Mouse (Mus musculus): ENCODE measurements around the gene Myt1. TPM values are rescaled to one million over a fixed set of nuclear protein-coding genes. Genes with fewer than 3 reads are reported as not detected.

Gene Myt1
- polyA plus RNA-seq (2011; ENCODE audit: insufficient read length, low read depth, missing spikeins), result not detected in 2 replicates

DNA sequence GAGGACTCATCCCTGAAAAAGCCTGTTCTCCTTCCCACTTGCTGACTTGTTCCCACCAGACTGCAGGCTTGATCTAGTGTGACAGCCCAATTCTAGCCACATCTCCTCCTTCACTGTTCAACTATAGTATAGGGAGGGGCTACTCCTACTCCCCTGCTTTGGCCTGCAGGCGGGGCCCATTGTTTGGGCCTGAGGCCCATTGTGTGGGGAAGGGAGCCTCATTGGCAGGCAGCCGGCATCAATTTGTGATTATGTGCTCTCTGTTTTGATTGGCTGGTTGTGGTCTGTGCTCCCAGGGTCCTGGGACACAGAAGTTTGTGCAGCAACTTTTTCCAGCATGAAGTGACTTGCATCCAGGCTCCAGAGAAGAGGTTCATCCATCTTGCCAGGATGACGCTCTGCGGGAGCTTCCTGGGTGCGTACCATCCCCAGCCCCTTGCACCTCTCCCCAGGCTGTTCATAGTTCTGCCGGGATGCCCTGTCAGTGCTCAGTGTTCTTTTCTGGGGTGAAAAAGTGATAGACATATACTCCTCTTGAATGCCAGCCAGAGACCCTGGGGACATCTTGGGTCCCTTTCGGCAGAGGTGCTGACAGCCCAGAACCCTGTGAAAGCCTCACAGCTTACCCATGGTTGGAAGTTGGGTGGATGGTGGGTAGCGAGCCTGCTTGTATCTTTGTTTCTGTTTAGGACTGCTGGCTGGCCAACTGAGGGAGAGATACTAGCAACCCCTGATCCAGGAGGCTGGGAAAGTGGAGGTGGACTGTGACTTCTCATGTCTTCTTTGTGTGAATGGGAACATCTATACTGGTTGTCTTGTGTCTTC is at the start of gene Myt1:
TSS of gene Myt1 (plus strand) at position 327 of the 825 bp plus-strand sequence.
- Histone ChIP-seq H3K27ac (ENCODE audit: insufficient read depth, low read length) (no peak within 1 kb of the TSS), H3K4me1 (ENCODE audit: control insufficient read depth, insufficient read depth, low read length) (no peaks in the 10 kb centered on the region), H3K4me3 (ENCODE audit: insufficient read depth, low read length) (no peak within 1 kb of the TSS)
- no peak for TF ChIP-seq POLR2A (IDR thresholded peaks at IDR 0.05; ENCODE audit: low read depth, low read length)
- TF ChIP-seq CTCF (IDR thresholded peaks at IDR 0.05; ENCODE audit: borderline replicate concordance, insufficient read depth, low read length), result no peak

DNA sequence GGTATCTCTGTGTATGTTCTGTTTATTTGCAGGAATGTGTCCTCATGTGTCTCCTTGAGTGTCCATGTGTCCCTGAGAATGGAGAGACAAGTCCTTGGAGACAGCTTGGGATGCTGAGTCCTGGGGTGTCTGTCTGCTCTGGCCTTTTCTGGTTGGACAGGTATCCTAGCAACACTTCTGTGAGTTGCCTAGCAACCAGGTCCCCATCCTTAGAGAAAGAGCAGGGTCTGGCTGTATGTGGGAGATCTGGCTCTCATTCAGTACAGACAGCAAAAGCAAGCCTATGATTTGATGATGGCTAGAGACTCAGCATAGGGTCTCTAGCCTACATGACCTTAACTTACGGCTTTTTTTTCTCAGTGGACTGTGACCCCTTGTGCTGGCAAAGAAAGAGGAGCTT is 49.4 kb upstream of the Myt1 start:
- H3K4me1 ChIP-seq (ENCODE audit: control insufficient read depth, insufficient read depth, low read length), result no peaks in the 10 kb centered on the region
- TF ChIP-seq POLR2A (IDR thresholded peaks at IDR 0.05; ENCODE audit: low read depth, low read length) (no peak), CTCF (IDR thresholded peaks at IDR 0.05; ENCODE audit: borderline replicate concordance, insufficient read depth, low read length) (no peak)
- no peak overlapping the region for H3K4me3 ChIP-seq (ENCODE audit: insufficient read depth, low read length)
- H3K27ac ChIP-seq (ENCODE audit: insufficient read depth, low read length), result no peak overlapping the region

GRCm38 (mm10) chr2:181714903-181715326 is 48.2 kb upstream of the Myt1 start, which contains the start of gene Oprl1:
TSS of gene Oprl1 (plus strand) at chr2:181715016.
- no peaks in the 10 kb centered on the region for H3K4me1 ChIP-seq (ENCODE audit: control insufficient read depth, insufficient read depth, low read length)
- TF ChIP-seq POLR2A (IDR thresholded peaks at IDR 0.05; ENCODE audit: low read depth, low read length), result no peak
- TF ChIP-seq CTCF (IDR thresholded peaks at IDR 0.05; ENCODE audit: borderline replicate concordance, insufficient read depth, low read length), result no peak
- no peak within 1 kb of the TSS for H3K27ac ChIP-seq (ENCODE audit: insufficient read depth, low read length)
- no peak within 1 kb of the TSS for H3K4me3 ChIP-seq (ENCODE audit: insufficient read depth, low read length)

DNA sequence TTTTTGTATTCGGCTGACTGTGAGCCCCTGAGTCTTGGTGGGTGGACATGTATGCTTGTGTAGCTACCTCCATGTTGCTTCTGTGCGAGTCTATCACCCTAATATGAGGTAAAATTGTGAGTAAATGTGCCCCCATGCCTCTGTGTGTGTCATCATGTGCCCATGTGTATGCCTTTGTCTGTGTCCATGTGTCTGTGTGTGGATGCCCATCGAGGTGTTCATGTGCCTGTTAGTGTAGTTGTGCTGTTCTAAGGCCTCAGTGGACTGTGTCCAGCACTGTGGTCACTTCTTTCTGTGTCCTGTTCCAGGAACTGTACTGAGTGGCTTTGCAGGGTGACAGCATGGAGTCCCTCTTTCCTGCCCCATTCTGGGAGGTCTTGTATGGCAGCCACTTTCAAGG is 47.8 kb upstream of the Myt1 start:
- Histone ChIP-seq H3K4me1 (ENCODE audit: control insufficient read depth, insufficient read depth, low read length) (no peaks in the 10 kb centered on the region), H3K4me3 (ENCODE audit: insufficient read depth, low read length) (no peak overlapping the region), H3K27ac (ENCODE audit: insufficient read depth, low read length) (no peak overlapping the region)
- TF ChIP-seq CTCF (IDR thresholded peaks at IDR 0.05; ENCODE audit: borderline replicate concordance, insufficient read depth, low read length), result no peak
- TF ChIP-seq POLR2A (IDR thresholded peaks at IDR 0.05; ENCODE audit: low read depth, low read length), result no peak

- no peaks in the 10 kb centered on the region for H3K4me1 ChIP-seq (ENCODE audit: control insufficient read depth, insufficient read depth, low read length)
- TF ChIP-seq POLR2A (IDR thresholded peaks at IDR 0.05; ENCODE audit: low read depth, low read length), result no peak
- TF ChIP-seq CTCF (IDR thresholded peaks at IDR 0.05; ENCODE audit: borderline replicate concordance, insufficient read depth, low read length), result no peak
- no peak overlapping the region for H3K4me3 ChIP-seq (ENCODE audit: insufficient read depth, low read length)
- H3K27ac ChIP-seq (ENCODE audit: insufficient read depth, low read length), result no peak overlapping the region
Observed at GRCm38 (mm10) chr2:181716991-181717390, 46.1 kb upstream of the Myt1 start.

- Histone ChIP-seq H3K4me1 (ENCODE audit: control insufficient read depth, insufficient read depth, low read length) (no peaks in the 10 kb centered on the region), H3K4me3 (ENCODE audit: insufficient read depth, low read length) (no peak overlapping the region), H3K27ac (ENCODE audit: insufficient read depth, low read length) (no peak overlapping the region)
- TF ChIP-seq CTCF (IDR thresholded peaks at IDR 0.05; ENCODE audit: borderline replicate concordance, insufficient read depth, low read length) (no peak), POLR2A (IDR thresholded peaks at IDR 0.05; ENCODE audit: low read depth, low read length) (no peak)
Observed at GRCm38 (mm10) chr2:181720061-181720460, 43.1 kb upstream of the Myt1 start.

DNA sequence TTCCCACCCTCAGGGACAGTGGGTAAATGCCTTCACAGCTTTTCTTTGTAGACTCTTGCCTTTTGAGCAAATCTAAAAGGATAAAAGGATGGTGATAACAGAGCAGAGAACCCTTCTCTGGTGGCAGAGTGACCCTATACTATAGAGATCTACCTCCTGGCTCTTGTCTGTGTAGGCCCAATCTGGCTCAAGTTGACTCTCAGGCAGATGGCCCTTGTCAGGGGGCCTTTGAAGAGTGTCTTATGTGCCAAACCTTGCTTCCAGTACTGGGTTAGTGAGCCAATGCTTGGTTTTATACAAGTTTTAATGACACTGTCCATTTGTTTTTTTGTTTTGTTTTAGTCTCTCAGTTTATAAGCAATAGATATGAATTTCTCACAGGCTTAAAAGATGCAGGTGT is 41.9 kb upstream of the Myt1 start:
- Histone ChIP-seq H3K4me1 (ENCODE audit: control insufficient read depth, insufficient read depth, low read length) (no peaks in the 10 kb centered on the region), H3K4me3 (ENCODE audit: insufficient read depth, low read length) (no peak overlapping the region), H3K27ac (ENCODE audit: insufficient read depth, low read length) (no peak overlapping the region)
- TF ChIP-seq CTCF (IDR thresholded peaks at IDR 0.05; ENCODE audit: borderline replicate concordance, insufficient read depth, low read length) (no peak), POLR2A (IDR thresholded peaks at IDR 0.05; ENCODE audit: low read depth, low read length) (no peak)

DNA sequence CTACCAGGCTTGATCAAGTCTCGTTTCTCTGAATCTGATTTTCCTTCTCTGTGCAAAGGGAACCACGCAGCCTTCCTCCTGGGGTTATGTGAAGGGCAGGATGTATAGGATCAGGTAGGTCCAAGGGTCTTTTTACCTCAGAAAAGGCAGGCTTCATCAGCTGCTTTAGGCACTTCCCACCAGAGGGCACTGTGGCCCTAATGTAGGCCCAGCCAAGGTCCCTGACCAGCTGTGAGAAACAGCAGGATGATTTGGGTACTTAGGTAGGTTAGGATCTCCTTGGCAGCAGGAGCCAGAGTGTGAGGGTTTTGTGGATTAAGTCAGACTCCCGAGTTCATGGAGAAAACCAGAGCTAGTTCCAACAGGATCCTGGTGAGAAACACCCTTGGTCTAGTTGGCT is 40.9 kb upstream of the Myt1 start:
- no peaks in the 10 kb centered on the region for H3K4me1 ChIP-seq (ENCODE audit: control insufficient read depth, insufficient read depth, low read length)
- TF ChIP-seq POLR2A (IDR thresholded peaks at IDR 0.05; ENCODE audit: low read depth, low read length), result no peak
- TF ChIP-seq CTCF (IDR thresholded peaks at IDR 0.05; ENCODE audit: borderline replicate concordance, insufficient read depth, low read length), result peak; percentile 58; the same call in 1 of the 2 replicates
- H3K27ac ChIP-seq (ENCODE audit: insufficient read depth, low read length), result no peak overlapping the region
- no peak overlapping the region for H3K4me3 ChIP-seq (ENCODE audit: insufficient read depth, low read length)

GRCm38 (mm10) chr2:181727659-181728262 is 35.4 kb upstream of the Myt1 start:
- no peak overlapping the region for H3K27ac ChIP-seq (ENCODE audit: insufficient read depth, low read length)
- H3K4me1 ChIP-seq (ENCODE audit: control insufficient read depth, insufficient read depth, low read length), result no peaks in the 10 kb centered on the region
- H3K4me3 ChIP-seq (ENCODE audit: insufficient read depth, low read length), result no peak overlapping the region
- TF ChIP-seq CTCF (IDR thresholded peaks at IDR 0.05; ENCODE audit: borderline replicate concordance, insufficient read depth, low read length) (no peak), POLR2A (IDR thresholded peaks at IDR 0.05; ENCODE audit: low read depth, low read length) (no peak)

GRCm38 (mm10) chr2:181730051-181730450 is 33.1 kb upstream of the Myt1 start:
- no peak overlapping the region for H3K27ac ChIP-seq (ENCODE audit: insufficient read depth, low read length)
- H3K4me1 ChIP-seq (ENCODE audit: control insufficient read depth, insufficient read depth, low read length), result no peaks in the 10 kb centered on the region

More at GRCm38 (mm10) chr2:181730051-181730450, 33.1 kb upstream of the Myt1 start:
- no peak overlapping the region for H3K4me3 ChIP-seq (ENCODE audit: insufficient read depth, low read length)
- TF ChIP-seq CTCF (IDR thresholded peaks at IDR 0.05; ENCODE audit: borderline replicate concordance, insufficient read depth, low read length) (no peak), POLR2A (IDR thresholded peaks at IDR 0.05; ENCODE audit: low read depth, low read length) (no peak)

Measured in embryonic fibroblast, embryonic 13.5 days (primary cell).